Comparison of ENCODE assay signal across 8 mouse cellular contexts in genomic region chr11:12331997-12332396, GRCm38 (mm10).
DNase-seq lines count a peak whose midpoint lies in the region; ATAC-seq and TF ChIP-seq lines count a peak whose summit lies in the region.

No protein-coding gene starts in this region.

- no peak for TF ChIP-seq CTCF in forebrain, postnatal 0 days (IDR thresholded peaks at IDR 0.05; ENCODE audit: low read depth)

- no peaks in the 10 kb centered on the region for H3K36me3 ChIP-seq in forebrain, postnatal 0 days (ENCODE audit: insufficient read depth)
- H3K36me3 ChIP-seq in intestine, embryonic 16.5 days (ENCODE audit: control insufficient read depth, insufficient read depth, low read length) = no peaks in the 10 kb centered on the region
- H3K36me3 ChIP-seq in limb, embryonic 14.5 days (ENCODE audit: control insufficient read depth, insufficient read depth, low read length) = no peaks in the 10 kb centered on the region

- H3K27ac ChIP-seq in forebrain, postnatal 0 days (ENCODE audit: low read depth, low read length) = no peak overlapping the region
- peak overlapping the region; percentile 65; the same call in 1 of the 2 replicates for H3K27ac ChIP-seq in intestine, embryonic 16.5 days (ENCODE audit: low read length)
- H3K27ac ChIP-seq in limb, embryonic 14.5 days (replicated peaks; ENCODE audit: low read depth, low read length) = no peak overlapping the region

- H3K4me3 ChIP-seq in forebrain, postnatal 0 days (ENCODE audit: low read depth, low read length) = no peak overlapping the region
- no peak overlapping the region for H3K4me3 ChIP-seq in intestine, embryonic 16.5 days (ENCODE audit: low read length)
- H3K4me3 ChIP-seq in limb, embryonic 14.5 days (replicated peaks; ENCODE audit: low read length) = no peak overlapping the region

- no peaks in the 10 kb centered on the region for H3K27me3 ChIP-seq in forebrain, postnatal 0 days (ENCODE audit: insufficient read depth, low read length)
- H3K27me3 ChIP-seq in intestine, embryonic 16.5 days (replicated peaks; ENCODE audit: control insufficient read depth, insufficient read depth, low read length) = no peaks in the 10 kb centered on the region
- H3K27me3 ChIP-seq in limb, embryonic 14.5 days (ENCODE audit: control insufficient read depth, insufficient read depth, low read length) = no peaks in the 10 kb centered on the region

- TF ChIP-seq POLR2A in limb, embryonic 14.5 days (IDR thresholded peaks at IDR 0.05; ENCODE audit: borderline replicate concordance, extremely low read depth, insufficient read depth, insufficient read length) = no peak

- WGBS in forebrain, postnatal 0 days = 53% methylated on average over 2 of the region's 2 CpGs
- 39% methylated on average over 2 of the region's 2 CpGs for WGBS in intestine, embryonic 16.5 days
- WGBS in limb, embryonic 14.5 days = 40% methylated on average over 2 of the region's 2 CpGs

- peak; percentile 58; the same call in 1 of the 2 replicates for ATAC-seq in forebrain, postnatal 0 days
- peak; percentile 91 for ATAC-seq in intestine, embryonic 16.5 days
- peak; percentile 57 for ATAC-seq in limb, embryonic 14.5 days (ENCODE audit: low FRiP score, low read depth)
- ATAC-seq in erythroblast, adult 5-6 weeks (replicated peaks; ENCODE audit: low FRiP score, poor library complexity, severe bottlenecking) = no peak

- peak; percentile 28 for DNase-seq in gastrocnemius, postnatal 10 days
- DNase-seq in gastrocnemius, postnatal 25 days = no peak
- DNase-seq in forebrain, postnatal 0 days = peak; percentile 83
- peak; percentile 93 for DNase-seq in limb, embryonic 14.5 days (ENCODE audit: low spot score)
- DNase-seq in ovary, postnatal 36 days (ENCODE audit: low spot score) = peak; percentile 34
- DNase-seq in spleen, postnatal 14 days (ENCODE audit: low spot score in 2 of 2) = no peak

- H3K4me2 ChIP-seq in forebrain, postnatal 0 days (ENCODE audit: low read depth) = no peak overlapping the region
- no peak overlapping the region for H3K4me2 ChIP-seq in intestine, embryonic 16.5 days (ENCODE audit: low read depth, low read length)
- H3K4me2 ChIP-seq in limb, embryonic 14.5 days (replicated peaks; ENCODE audit: low read depth, low read length, severe bottlenecking) = no peak overlapping the region

- no peaks in the 10 kb centered on the region for H3K9me3 ChIP-seq in forebrain, postnatal 0 days (ENCODE audit: low read length)
- H3K9me3 ChIP-seq in intestine, embryonic 16.5 days (ENCODE audit: control insufficient read depth, low read length) = no peaks in the 10 kb centered on the region
- no peaks in the 10 kb centered on the region for H3K9me3 ChIP-seq in limb, embryonic 14.5 days (ENCODE audit: control insufficient read depth, low read length)

- H3K4me1 ChIP-seq in forebrain, postnatal 0 days (ENCODE audit: insufficient read depth) = no peaks in the 10 kb centered on the region
- peaks cover 6% of the 10 kb centered on the region for H3K4me1 ChIP-seq in intestine, embryonic 16.5 days (ENCODE audit: control insufficient read depth, insufficient read depth, low read length)
- H3K4me1 ChIP-seq in limb, embryonic 14.5 days (ENCODE audit: control insufficient read depth, insufficient read depth, low read length) = peaks cover 12% of the 10 kb centered on the region

- H3K9ac ChIP-seq in forebrain, postnatal 0 days = no peak overlapping the region
- no peak overlapping the region for H3K9ac ChIP-seq in intestine, embryonic 16.5 days (ENCODE audit: low read depth, low read length)
- no peak overlapping the region for H3K9ac ChIP-seq in limb, embryonic 14.5 days (ENCODE audit: low read depth, low read length, severe bottlenecking)

Comparison
In these comparisons a context has a peak if more than half of its experiments do, and no peak if none do; other contexts are left out.
1. DNase-seq: peak in gastrocnemius, postnatal 10 days (single experiment), forebrain, postnatal 0 days (single experiment), limb, embryonic 14.5 days (single experiment) and ovary, postnatal 36 days (single experiment); none in gastrocnemius, postnatal 25 days (single experiment) and spleen, postnatal 14 days (0 of 2).